In genomic region chr1:39069676-39070075, GRCm38 (mm10) we compare ENCODE assay signal across 28 mouse cellular contexts.
A peak's percentile ranks its signal among the peaks of the same experiment; 100 is the strongest.
DNase-seq lines count a peak whose midpoint lies in the region; ATAC-seq and TF ChIP-seq lines count a peak whose summit lies in the region.
"Had no signal": no experiment of that assay in that cellular context is flagged by ENCODE, and none has a peak within 500 bp of the region (broad histone marks: within the 10 kb centered on the region; RNA-seq: fewer than 3 reads in every experiment).

No protein-coding gene starts in this region.

- H3K9me3 ChIP-seq in intestine, postnatal 0 days (ENCODE audit: control insufficient read depth) = no peaks in the 10 kb centered on the region
- H3K9me3 ChIP-seq: heart, embryonic 13.5 days; liver, embryonic 15.5 days had no signal

- no peak overlapping the region for H3K27ac ChIP-seq in heart, adult 2 months
- H3K27ac ChIP-seq in intestine, postnatal 0 days (ENCODE audit: low read depth, low read length) = no peak overlapping the region
- H3K27ac ChIP-seq: heart, embryonic 13.5 days; hindbrain, embryonic 14.5 days; liver, embryonic 15.5 days; neural tube, embryonic 13.5 days had no signal

- no peaks in the 10 kb centered on the region for H3K79me2 ChIP-seq in heart, adult 2 months (replicated peaks; ENCODE audit: control insufficient read depth, insufficient read depth, low read length)

- 69% methylated on average over 7 of the region's 7 CpGs for WGBS in heart, adult 2 months
- 60% methylated on average over 7 of the region's 7 CpGs for WGBS in intestine, postnatal 0 days

- no peak for TF ChIP-seq CTCF in heart, adult 2 months (IDR thresholded peaks at IDR 0.05)
- no peak for TF ChIP-seq CTCF in intestine, postnatal 0 days (IDR thresholded peaks at IDR 0.05; ENCODE audit: low read depth)

- H3K36me3 ChIP-seq in heart, adult 2 months (ENCODE audit: control insufficient read depth, insufficient read depth, low read length) = no peaks in the 10 kb centered on the region
- no peaks in the 10 kb centered on the region for H3K36me3 ChIP-seq in intestine, postnatal 0 days (ENCODE audit: control insufficient read depth, insufficient read depth)
- H3K36me3 ChIP-seq: heart, embryonic 13.5 days; liver, embryonic 15.5 days; neural tube, embryonic 13.5 days had no signal

- no peaks in the 10 kb centered on the region for H3K4me1 ChIP-seq in heart, adult 2 months (ENCODE audit: control insufficient read depth, insufficient read depth, low read length)
- peaks cover 7% of the 10 kb centered on the region; the same call in 1 of the 2 replicates for H3K4me1 ChIP-seq in intestine, postnatal 0 days (replicated peaks; ENCODE audit: control insufficient read depth, insufficient read depth, low read length)

- no peak for TF ChIP-seq EP300 in heart, adult 2 months (IDR thresholded peaks at IDR 0.05; ENCODE audit: insufficient read depth, low read depth, low read length)

- H3K4me2 ChIP-seq in intestine, postnatal 0 days (replicated peaks; ENCODE audit: low read depth) = no peak overlapping the region
- H3K4me2 ChIP-seq: heart, embryonic 13.5 days; hindbrain, embryonic 14.5 days; liver, embryonic 15.5 days; lung, embryonic 14.5 days; midbrain, embryonic 11.5 days; neural tube, embryonic 13.5 days had no signal

- TF ChIP-seq POLR2A in heart, adult 2 months (IDR thresholded peaks at IDR 0.05; ENCODE audit: insufficient read depth, low read depth, low read length) = no peak

- H3K4me3 ChIP-seq in heart, adult 2 months = no peak overlapping the region
- H3K4me3 ChIP-seq in intestine, postnatal 0 days (ENCODE audit: low read depth, low read length) = no peak overlapping the region
- H3K4me3 ChIP-seq: erythroblast, embryonic 14.5 days; heart, embryonic 13.5 days; liver, embryonic 15.5 days; neural tube, embryonic 13.5 days had no signal

- H3K27me3 ChIP-seq in heart, adult 2 months (ENCODE audit: control insufficient read depth, insufficient read depth, low read length) = no peaks in the 10 kb centered on the region
- no peaks in the 10 kb centered on the region for H3K27me3 ChIP-seq in intestine, postnatal 0 days (replicated peaks; ENCODE audit: control insufficient read depth, insufficient read depth, low read length)
- H3K27me3 ChIP-seq: heart, embryonic 13.5 days; liver, embryonic 15.5 days; neural tube, embryonic 13.5 days; Patski had no signal

- H3K9ac ChIP-seq in heart, adult 2 months (ENCODE audit: low read depth, low read length) = no peak overlapping the region
- no peak overlapping the region for H3K9ac ChIP-seq in intestine, postnatal 0 days (ENCODE audit: low read depth, low read length)
- H3K9ac ChIP-seq: forebrain, postnatal 0 days; heart, embryonic 13.5 days; hindbrain, embryonic 14.5 days; liver, embryonic 15.5 days; lung, embryonic 14.5 days; neural tube, embryonic 13.5 days had no signal

- ATAC-seq in intestine, postnatal 0 days = 0 out of 2 replicates have a peak, but pooled peaks have one; percentile 13
- ATAC-seq: forebrain, postnatal 0 days; midbrain, embryonic 16.5 days; Patski had no signal

- DNase-seq in heart, adult 11 months = peak; percentile 68
- DNase-seq in heart, adult 2 months = no peak
- DNase-seq in retina, postnatal 1 day = peak; percentile 15
- DNase-seq in retina, embryonic 14.5 days (ENCODE audit: low spot score) = no peak
- DNase-seq in T-cell, adult 2 months (ENCODE audit: low spot score) = peak; percentile 25
- no peak for DNase-seq in adrenal gland, adult 18-20 months (ENCODE audit: low spot score in 2 of 2)
- DNase-seq: adrenal gland, adult 2 months; adrenal gland, postnatal 36 days; cerebellum, adult 2 months; cerebellum, postnatal 14 days; forebrain, postnatal 0 days; gastrocnemius, postnatal 14 days; heart, postnatal 10 days; kidney, postnatal 36 days; layer of hippocampus, postnatal 36 days; left cerebral cortex, postnatal 4 days; lung, embryonic 14.5 days; lung, postnatal 14 days; thymus, postnatal 25 days had no signal

- intact Hi-C loops in heart, adult 2 months (cut with DNase I) = no loop called here

Comparison
In these comparisons a context has a peak if more than half of its experiments do, and no peak if none do; other contexts are left out.
1. DNase-seq: peak in heart, adult 11 months (single experiment), retina, postnatal 1 day (single experiment) and T-cell, adult 2 months (single experiment); none in heart, adult 2 months (0 of 2), retina, embryonic 14.5 days (single experiment) and adrenal gland, adult 18-20 months (0 of 2).